ENCODE assay signal across 8 mouse cellular contexts in genomic region chr15:85599887-85600695, GRCm38 (mm10). TPM values are rescaled to one million over a fixed set of nuclear protein-coding genes. Genes with fewer than 3 reads are reported as not detected.
DNase-seq lines count a peak whose midpoint lies in the region; ATAC-seq and TF ChIP-seq lines count a peak whose summit lies in the region.

No protein-coding gene starts in this region.

- H3K4me2 ChIP-seq in hindbrain, embryonic 15.5 days, result no peak overlapping the region
- peak overlapping the region; percentile 4; the same call in 1 of the 2 replicates for H3K4me2 ChIP-seq in liver, embryonic 12.5 days
- H3K4me2 ChIP-seq in neural tube, embryonic 15.5 days, result peak overlapping the region; percentile 22

- no peak for TF ChIP-seq CTCF in gastrocnemius, adult 2 months (IDR thresholded peaks at IDR 0.05)

- peak overlapping the region; percentile 92 for H3K27ac ChIP-seq in gastrocnemius, adult 2 months
- H3K27ac ChIP-seq in hindbrain, embryonic 15.5 days (replicated peaks), result no peak overlapping the region
- H3K27ac ChIP-seq in liver, embryonic 12.5 days, result no peak overlapping the region
- H3K27ac ChIP-seq in neural tube, embryonic 15.5 days (replicated peaks), result no peak overlapping the region

- H3K27me3 ChIP-seq in hindbrain, embryonic 15.5 days, result no peaks in the 10 kb centered on the region
- H3K27me3 ChIP-seq in liver, embryonic 12.5 days (replicated peaks), result peaks cover 15% of the 10 kb centered on the region
- H3K27me3 ChIP-seq in neural tube, embryonic 15.5 days (replicated peaks), result no peaks in the 10 kb centered on the region

- 20% methylated on average over 18 of the region's 18 CpGs for WGBS in hindbrain, embryonic 15.5 days
- WGBS in liver, embryonic 12.5 days (ENCODE audit: insufficient replicate concordance), result 22% methylated on average over 18 of the region's 18 CpGs
- 15% methylated on average over 18 of the region's 18 CpGs for WGBS in neural tube, embryonic 15.5 days

- H3K4me3 ChIP-seq in gastrocnemius, adult 2 months, result peak overlapping the region; percentile 29
- no peak overlapping the region for H3K4me3 ChIP-seq in hindbrain, embryonic 15.5 days
- H3K4me3 ChIP-seq in liver, embryonic 12.5 days, result no peak overlapping the region
- no peak overlapping the region for H3K4me3 ChIP-seq in neural tube, embryonic 15.5 days (replicated peaks)

- intact Hi-C loops in gastrocnemius, adult 2 months (cut with DNase I), result loop anchor here (1.0 to 2.0 kb wide), 2 partner anchors 110 to 269 kb away; no protein-coding TSS in a partner anchor

- no peaks in the 10 kb centered on the region for H3K9me3 ChIP-seq in hindbrain, embryonic 15.5 days
- no peaks in the 10 kb centered on the region for H3K9me3 ChIP-seq in liver, embryonic 12.5 days (replicated peaks)
- H3K9me3 ChIP-seq in neural tube, embryonic 15.5 days (replicated peaks), result no peaks in the 10 kb centered on the region

- no peak overlapping the region for H3K9ac ChIP-seq in hindbrain, embryonic 15.5 days
- no peak overlapping the region for H3K9ac ChIP-seq in liver, embryonic 12.5 days
- H3K9ac ChIP-seq in neural tube, embryonic 15.5 days (replicated peaks), result no peak overlapping the region

- no peaks in the 10 kb centered on the region for H3K36me3 ChIP-seq in hindbrain, embryonic 15.5 days
- H3K36me3 ChIP-seq in liver, embryonic 12.5 days, result no peaks in the 10 kb centered on the region
- no peaks in the 10 kb centered on the region for H3K36me3 ChIP-seq in neural tube, embryonic 15.5 days

- no peaks in the 10 kb centered on the region for H3K4me1 ChIP-seq in hindbrain, embryonic 15.5 days (replicated peaks)
- H3K4me1 ChIP-seq in liver, embryonic 12.5 days, result 0 out of 2 replicates have a peak, but pooled peaks cover 9% of the 10 kb centered on the region
- H3K4me1 ChIP-seq in neural tube, embryonic 15.5 days, result peaks cover 11% of the 10 kb centered on the region

- peak; percentile 73 for DNase-seq in retina, postnatal 1 day
- no peak for DNase-seq in retina, embryonic 14.5 days (ENCODE audit: low spot score)
- peak; percentile 70 to 71 for DNase-seq in adrenal gland, adult 18-20 months (ENCODE audit: low spot score in 2 of 2)
- peak; percentile 90 for DNase-seq in gastrocnemius, adult 2 months
- no peak for DNase-seq in frontal cortex, adult 2 months (ENCODE audit: extremely low spot score in 1 of 2, low spot score in 1 of 2)

- ATAC-seq in hindbrain, embryonic 15.5 days (ENCODE audit: low FRiP score, low read depth), result peak; percentile 40; the same call in 1 of the 2 replicates
- 0 out of 2 replicates have a peak, but pooled peaks have one; percentile 42 for ATAC-seq in liver, embryonic 12.5 days
- no peak for ATAC-seq in neural tube, embryonic 15.5 days (ENCODE audit: low FRiP score)

RNA-seq across cellular contexts. Expression of gene Wnt7b, which starts 17.8 kb away (rescaled TPM):
- total RNA-seq in adrenal gland, adult 18-20 months (2021), result under 1 TPM; 0.48 to 0.50 TPM
- total RNA-seq in gastrocnemius, adult 2 months (2021), result not detected
- 28.8 and 42.8 TPM in 2 replicates for polyA plus RNA-seq in hindbrain, embryonic 15.5 days (2015; fragmentation: Nextera tagmentation; extraction: Ambion mirVana)
- 0.38 and 0.56 TPM in 2 replicates for polyA plus RNA-seq in liver, embryonic 12.5 days (2016; fragmentation: Nextera tagmentation; extraction: Ambion mirVana)
- polyA plus RNA-seq in neural tube, embryonic 15.5 days (2015; fragmentation: Nextera tagmentation; extraction: Ambion mirVana), result 16.6 and 20.2 TPM in 2 replicates
- polyA plus RNA-seq in frontal cortex, adult 2 months (2012; rRNA removed), result 25.2 and 38.7 TPM in 2 replicates

Comparison
In these comparisons a context has a peak if more than half of its experiments do, and no peak if none do; other contexts are left out.
1. DNase-seq: peak in retina, postnatal 1 day (single experiment), adrenal gland, adult 18-20 months (2 of 2) and gastrocnemius, adult 2 months (single experiment); none in retina, embryonic 14.5 days (single experiment) and frontal cortex, adult 2 months (0 of 2).
2. RNA of gene Wnt7b, which starts 17.8 kb away (polyA plus RNA-seq): 28.8 to 42.8 TPM in hindbrain, embryonic 15.5 days, 25.2 to 38.7 TPM in frontal cortex, adult 2 months and 16.6 to 20.2 TPM in neural tube, embryonic 15.5 days; 0.38 to 0.56 TPM in liver, embryonic 12.5 days; every median in the first group is over 10 times any median in the second.